Mouse (Mus musculus): ENCODE measurements around the gene Nt5dc3. TPM values are rescaled to one million over a fixed set of nuclear protein-coding genes. Genes with fewer than 3 reads are reported as not detected.

Nt5dc3 gene
- 2.2 and 2.6 TPM in 2 replicates for polyA plus RNA-seq (2014; fragmentation: Nextera tagmentation; extraction: Ambion mirVana)

GRCm38 (mm10) chr10:86778398-86779116 lies at the start of gene Nt5dc3:
Nt5dc3 (plus strand) TSS chr10:86779005.
- 0 out of 2 replicates have a peak within 1 kb of the TSS, but pooled peaks have one; percentile 3 for H3K27ac ChIP-seq (ENCODE audit: low read depth, low read length)
- H3K4me2 ChIP-seq (ENCODE audit: low read depth), result peak within 1 kb of the TSS; percentile 99
- DNase-seq (ENCODE audit: low spot score) (peak; percentile 96), ATAC-seq (ENCODE audit: insufficient read depth, low FRiP score, low TSS enrichment) (peak; percentile 95)
- WGBS, result under 1% methylated on average over 44 of the region's 44 CpGs
- H3K36me3 ChIP-seq (ENCODE audit: control insufficient read depth, insufficient read depth, low read length), result no peaks in the 10 kb centered on the region
- H3K9ac ChIP-seq (ENCODE audit: low read length), result peak within 1 kb of the TSS; percentile 55
- H3K4me1 ChIP-seq (ENCODE audit: control insufficient read depth, insufficient read depth, low read length), result peaks cover 8% of the 10 kb centered on the region
- H3K9me3 ChIP-seq (ENCODE audit: control insufficient read depth, low read length), result no peaks in the 10 kb centered on the region
- H3K4me3 ChIP-seq (ENCODE audit: low read depth, low read length), result peak within 1 kb of the TSS; percentile 51
- H3K27me3 ChIP-seq (ENCODE audit: control insufficient read depth, insufficient read depth, low read length), result peaks cover 12% of the 10 kb centered on the region

- Histone ChIP-seq H3K4me2 (ENCODE audit: low read depth) (peak overlapping the region; percentile 56), H3K4me3 (ENCODE audit: low read depth, low read length) (peak overlapping the region; percentile 35), H3K9me3 (ENCODE audit: control insufficient read depth, low read length) (no peaks in the 10 kb centered on the region), H3K36me3 (ENCODE audit: control insufficient read depth, insufficient read depth, low read length) (no peaks in the 10 kb centered on the region), H3K27me3 (ENCODE audit: control insufficient read depth, insufficient read depth, low read length) (no peaks in the 10 kb centered on the region), H3K9ac (ENCODE audit: low read length) (peak overlapping the region; percentile 44; the same call in 1 of the 2 replicates), H3K4me1 (ENCODE audit: control insufficient read depth, insufficient read depth, low read length) (no peaks in the 10 kb centered on the region), H3K27ac (ENCODE audit: low read depth, low read length) (no peak overlapping the region)
- 13% methylated on average over 22 of the region's 22 CpGs for WGBS
- peak; percentile 36; the same call in 1 of the 2 replicates for ATAC-seq (ENCODE audit: insufficient read depth, low FRiP score, low TSS enrichment)
- peak; percentile 87 for DNase-seq (ENCODE audit: low spot score)
Observed at GRCm38 (mm10) chr10:86730823-86731499, 47.8 kb upstream of the Nt5dc3 start.

GRCm38 (mm10) chr10:86731500-86731863 lies 47.3 kb upstream of the Nt5dc3 start:
- H3K36me3 ChIP-seq (ENCODE audit: control insufficient read depth, insufficient read depth, low read length), result no peaks in the 10 kb centered on the region
- no peaks in the 10 kb centered on the region for H3K4me1 ChIP-seq (ENCODE audit: control insufficient read depth, insufficient read depth, low read length)
- DNase-seq (ENCODE audit: low spot score) (no peak), ATAC-seq (ENCODE audit: insufficient read depth, low FRiP score, low TSS enrichment) (no peak)
- 63% methylated on average over 2 of the region's 2 CpGs for WGBS
- H3K4me3 ChIP-seq (ENCODE audit: low read depth, low read length), result no peak overlapping the region
- no peak overlapping the region for H3K9ac ChIP-seq (ENCODE audit: low read length)
- H3K27ac ChIP-seq (ENCODE audit: low read depth, low read length), result no peak overlapping the region
- H3K9me3 ChIP-seq (ENCODE audit: control insufficient read depth, low read length), result no peaks in the 10 kb centered on the region
- no peaks in the 10 kb centered on the region for H3K27me3 ChIP-seq (ENCODE audit: control insufficient read depth, insufficient read depth, low read length)
- H3K4me2 ChIP-seq (ENCODE audit: low read depth), result no peak overlapping the region; the same call in 1 of the 2 replicates

GRCm38 (mm10) chr10:86735036-86735435 lies 43.8 kb upstream of the Nt5dc3 start:
- Histone ChIP-seq H3K4me3 (ENCODE audit: low read depth, low read length) (no peak overlapping the region), H3K4me1 (ENCODE audit: control insufficient read depth, insufficient read depth, low read length) (no peaks in the 10 kb centered on the region), H3K9me3 (ENCODE audit: control insufficient read depth, low read length) (no peaks in the 10 kb centered on the region), H3K27me3 (ENCODE audit: control insufficient read depth, insufficient read depth, low read length) (no peaks in the 10 kb centered on the region), H3K27ac (ENCODE audit: low read depth, low read length) (no peak overlapping the region), H3K4me2 (ENCODE audit: low read depth) (no peak overlapping the region), H3K36me3 (ENCODE audit: control insufficient read depth, insufficient read depth, low read length) (no peaks in the 10 kb centered on the region), H3K9ac (ENCODE audit: low read length) (no peak overlapping the region)
- 90% methylated on average over 4 of the region's 4 CpGs for WGBS
- DNase-seq (ENCODE audit: low spot score) (no peak), ATAC-seq (ENCODE audit: insufficient read depth, low FRiP score, low TSS enrichment) (no peak)

GRCm38 (mm10) chr10:86742918-86743317 lies 35.9 kb upstream of the Nt5dc3 start:
- ATAC-seq (ENCODE audit: insufficient read depth, low FRiP score, low TSS enrichment) (no peak), DNase-seq (ENCODE audit: low spot score) (no peak)
- no peak overlapping the region for H3K27ac ChIP-seq (ENCODE audit: low read depth, low read length)
- no peaks in the 10 kb centered on the region for H3K27me3 ChIP-seq (ENCODE audit: control insufficient read depth, insufficient read depth, low read length)
- H3K9ac ChIP-seq (ENCODE audit: low read length), result no peak overlapping the region
- H3K9me3 ChIP-seq (ENCODE audit: control insufficient read depth, low read length), result no peaks in the 10 kb centered on the region
- no peak overlapping the region for H3K4me3 ChIP-seq (ENCODE audit: low read depth, low read length)
- H3K4me1 ChIP-seq (ENCODE audit: control insufficient read depth, insufficient read depth, low read length), result no peaks in the 10 kb centered on the region
- no peaks in the 10 kb centered on the region for H3K36me3 ChIP-seq (ENCODE audit: control insufficient read depth, insufficient read depth, low read length)
- 84% methylated on average over 2 of the region's 2 CpGs for WGBS
- no peak overlapping the region for H3K4me2 ChIP-seq (ENCODE audit: low read depth)

- Histone ChIP-seq H3K4me1 (ENCODE audit: control insufficient read depth, insufficient read depth, low read length) (no peaks in the 10 kb centered on the region), H3K9ac (ENCODE audit: low read length) (no peak overlapping the region), H3K27me3 (ENCODE audit: control insufficient read depth, insufficient read depth, low read length) (no peaks in the 10 kb centered on the region), H3K4me3 (ENCODE audit: low read depth, low read length) (no peak overlapping the region), H3K27ac (ENCODE audit: low read depth, low read length) (no peak overlapping the region), H3K4me2 (ENCODE audit: low read depth) (no peak overlapping the region), H3K9me3 (ENCODE audit: control insufficient read depth, low read length) (no peaks in the 10 kb centered on the region), H3K36me3 (ENCODE audit: control insufficient read depth, insufficient read depth, low read length) (no peaks in the 10 kb centered on the region)
- DNase-seq (ENCODE audit: low spot score), result no peak
- 91% methylated on average over 7 of the region's 7 CpGs for WGBS
- no peak for ATAC-seq (ENCODE audit: insufficient read depth, low FRiP score, low TSS enrichment)
Observed at GRCm38 (mm10) chr10:86744306-86744705, 34.5 kb upstream of the Nt5dc3 start.

- Histone ChIP-seq H3K27me3 (ENCODE audit: control insufficient read depth, insufficient read depth, low read length) (no peaks in the 10 kb centered on the region), H3K4me2 (ENCODE audit: low read depth) (no peak overlapping the region), H3K9ac (ENCODE audit: low read length) (no peak overlapping the region), H3K9me3 (ENCODE audit: control insufficient read depth, low read length) (no peaks in the 10 kb centered on the region), H3K27ac (ENCODE audit: low read depth, low read length) (no peak overlapping the region), H3K4me3 (ENCODE audit: low read depth, low read length) (no peak overlapping the region), H3K4me1 (ENCODE audit: control insufficient read depth, insufficient read depth, low read length) (no peaks in the 10 kb centered on the region), H3K36me3 (ENCODE audit: control insufficient read depth, insufficient read depth, low read length) (no peaks in the 10 kb centered on the region)
- 81% methylated on average over 6 of the region's 6 CpGs for WGBS
- DNase-seq (ENCODE audit: low spot score) (no peak), ATAC-seq (ENCODE audit: insufficient read depth, low FRiP score, low TSS enrichment) (no peak)
Observed at GRCm38 (mm10) chr10:86755816-86756502, 22.8 kb upstream of the Nt5dc3 start.

GRCm38 (mm10) chr10:86757724-86758123 lies 21.1 kb upstream of the Nt5dc3 start:
- no peak for DNase-seq (ENCODE audit: low spot score)
- Histone ChIP-seq H3K27me3 (ENCODE audit: control insufficient read depth, insufficient read depth, low read length) (no peaks in the 10 kb centered on the region), H3K4me3 (ENCODE audit: low read depth, low read length) (no peak overlapping the region), H3K4me1 (ENCODE audit: control insufficient read depth, insufficient read depth, low read length) (no peaks in the 10 kb centered on the region), H3K9me3 (ENCODE audit: control insufficient read depth, low read length) (no peaks in the 10 kb centered on the region), H3K4me2 (ENCODE audit: low read depth) (no peak overlapping the region), H3K36me3 (ENCODE audit: control insufficient read depth, insufficient read depth, low read length) (no peaks in the 10 kb centered on the region), H3K27ac (ENCODE audit: low read depth, low read length) (no peak overlapping the region), H3K9ac (ENCODE audit: low read length) (no peak overlapping the region)
- 94% methylated on average over 1 of the region's 1 CpGs for WGBS
- no peak for ATAC-seq (ENCODE audit: insufficient read depth, low FRiP score, low TSS enrichment)
